In genomic region chr3:25074266-25074665, GRCm38 (mm10) we compare ENCODE assay signal across 23 mouse cellular contexts.
DNase-seq lines count a peak whose midpoint lies in the region; ATAC-seq lines count a peak whose summit lies in the region.
"Had no signal": no experiment of that assay in that cellular context is flagged by ENCODE, and none has a peak within 500 bp of the region (broad histone marks: within the 10 kb centered on the region; RNA-seq: fewer than 3 reads in every experiment).

No protein-coding gene starts in this region.

- no peak overlapping the region for H3K9ac ChIP-seq in embryonic facial prominence, embryonic 14.5 days (ENCODE audit: low read depth, low read length)
- H3K9ac ChIP-seq: forebrain, embryonic 15.5 days; heart, embryonic 12.5 days; hindbrain, embryonic 15.5 days; limb, embryonic 15.5 days had no signal

- H3K36me3 ChIP-seq in embryonic facial prominence, embryonic 14.5 days (ENCODE audit: control insufficient read depth, insufficient read depth, low read length) = no peaks in the 10 kb centered on the region
- H3K36me3 ChIP-seq: forebrain, embryonic 15.5 days; G1E; heart, embryonic 12.5 days; hindbrain, embryonic 15.5 days; limb, embryonic 15.5 days had no signal

- no peak overlapping the region for H3K27ac ChIP-seq in embryonic facial prominence, embryonic 14.5 days (replicated peaks; ENCODE audit: low read depth, low read length)
- H3K27ac ChIP-seq: forebrain, embryonic 15.5 days; hindbrain, embryonic 15.5 days; kidney, postnatal 0 days; limb, embryonic 15.5 days had no signal

- no peak overlapping the region for H3K4me2 ChIP-seq in embryonic facial prominence, embryonic 14.5 days (ENCODE audit: low read depth, low read length)
- H3K4me2 ChIP-seq: forebrain, embryonic 15.5 days; heart, embryonic 12.5 days; hindbrain, embryonic 15.5 days; limb, embryonic 15.5 days had no signal

- intact Hi-C loops in left cerebral cortex, postnatal 4 days (cut with DNase I) = no loop called here
- intact Hi-C loops in heart, postnatal 25 days (cut with DNase I) = no loop called here

- H3K27me3 ChIP-seq in embryonic facial prominence, embryonic 14.5 days (replicated peaks; ENCODE audit: control insufficient read depth, insufficient read depth, low read length) = no peaks in the 10 kb centered on the region
- H3K27me3 ChIP-seq: forebrain, embryonic 15.5 days; heart, embryonic 12.5 days; hindbrain, embryonic 15.5 days; limb, embryonic 15.5 days had no signal

- 59% methylated on average over 4 of the region's 4 CpGs for WGBS in embryonic facial prominence, embryonic 14.5 days

- no peak for DNase-seq in cerebellum, postnatal 4 days (ENCODE audit: low spot score in 2 of 2)
- DNase-seq in left cerebral cortex, postnatal 4 days = peak; percentile 13
- DNase-seq in left cerebral cortex, adult 9 months (ENCODE audit: low spot score in 2 of 2) = no peak
- DNase-seq in cerebellum, adult 8-10 months = peak; percentile 46
- DNase-seq in embryonic facial prominence, embryonic 14.5 days (ENCODE audit: low spot score) = no peak
- no peak for DNase-seq in heart, postnatal 25 days (ENCODE audit: low spot score)
- DNase-seq: adrenal gland, postnatal 25 days; heart, adult 11 months; heart, postnatal 14 days; kidney, adult 11 months; layer of hippocampus, postnatal 36 days; thymus, postnatal 25 days had no signal

- H3K4me1 ChIP-seq in embryonic facial prominence, embryonic 14.5 days (ENCODE audit: control insufficient read depth, insufficient read depth, low read length) = no peaks in the 10 kb centered on the region
- H3K4me1 ChIP-seq: forebrain, embryonic 15.5 days; heart, embryonic 12.5 days; hindbrain, embryonic 15.5 days; limb, embryonic 15.5 days had no signal

- no peaks in the 10 kb centered on the region for H3K9me3 ChIP-seq in embryonic facial prominence, embryonic 14.5 days (ENCODE audit: control insufficient read depth, low read length)
- H3K9me3 ChIP-seq: forebrain, embryonic 15.5 days; G1E; hindbrain, embryonic 15.5 days; limb, embryonic 15.5 days had no signal

- no peak overlapping the region for H3K4me3 ChIP-seq in embryonic facial prominence, embryonic 14.5 days (ENCODE audit: low read depth, low read length)
- H3K4me3 ChIP-seq: forebrain, embryonic 15.5 days; heart, embryonic 12.5 days; hindbrain, embryonic 15.5 days; limb, embryonic 15.5 days; myocyte had no signal

- ATAC-seq in cerebellum, adult (ENCODE audit: insufficient number of reproducible peaks, low FRiP score, low TSS enrichment) = peak; percentile 89
- peak; percentile 33 for ATAC-seq in embryonic facial prominence, embryonic 14.5 days (ENCODE audit: low read depth)
- no peak for ATAC-seq in activated CD4-positive, CD25-positive, alpha-beta regulatory T cell, adult 4 months
- ATAC-seq: CD4-positive, CD25-positive, alpha-beta regulatory T cell, adult 4 months; forebrain, embryonic 15.5 days; lung, postnatal 0 days had no signal

Comparison
In these comparisons a context has a peak if more than half of its experiments do, and no peak if none do; other contexts are left out.
1. DNase-seq: peak in left cerebral cortex, postnatal 4 days (single experiment) and cerebellum, adult 8-10 months (single experiment); none in cerebellum, postnatal 4 days (0 of 2), left cerebral cortex, adult 9 months (0 of 2), embryonic facial prominence, embryonic 14.5 days (single experiment) and heart, postnatal 25 days (single experiment).